Mouse (Mus musculus) small intestine, adult 2 months (tissue): Measurements from ENCODE around the gene Zbed4.

Experiments
- CTCF ChIP-seq: fragments of 200-500 bp; IDR thresholded peaks from 2 replicates; pipeline ENCODE4 v1.5.1; 2012; ENCODE audit warnings: low read depth, mild to moderate bottlenecking, control low read depth, inconsistent platforms, low read length, moderate library complexity, mixed read lengths; ENCODE audit not compliant: insufficient replicate concordance, insufficient read length; ENCODE audit errors: extremely low read depth
- POLR2A ChIP-seq: fragments of 200-500 bp; IDR thresholded peaks from 2 replicates; pipeline ENCODE4 v1.6.1; 2012; ENCODE audit warnings: low read depth, mild to moderate bottlenecking, control low read depth, inconsistent platforms, low read length, moderate library complexity

- no peak for TF ChIP-seq CTCF
- no peak for TF ChIP-seq POLR2A
Observed at GRCm38 (mm10) chr15:88738466-88738865, 13.0 kb upstream of the Zbed4 start.
